Mouse (Mus musculus) ES-E14 (cell line): ENCODE data around the gene Ticrr. TPM values are rescaled to one million over a fixed set of nuclear protein-coding genes. Genes with fewer than 3 reads are reported as not detected.

Experiments used
- DNase-seq: peaks from one replicate; pipeline ENCODE4 v3.0.0-alpha.2; 2013; ENCODE audit warnings: low read depth, low spot score
- H3K27ac ChIP-seq: 2 replicates; pipeline ENCODE4 v1.5.1; 2012; ENCODE audit warnings: low read depth, mild to moderate bottlenecking, low read length, moderate library complexity, mixed read lengths; ENCODE audit not compliant: poor library complexity, insufficient read depth, severe bottlenecking
- H3K36me3 ChIP-seq: 2 replicates; pipeline ENCODE4 v1.6.1; 2012; ENCODE audit warnings: mild to moderate bottlenecking, low read length, moderate library complexity, mixed read lengths; ENCODE audit not compliant: control insufficient read depth, poor library complexity, insufficient read depth, severe bottlenecking
- H3K4me1 ChIP-seq, 2 experiments: fragments of 150-350 bp in 1 of 2; sonication (generic) in 1 of 2; 2 replicates each; pipeline ENCODE4 v1.6.1; 2012; ENCODE audit warnings: low read length in 2 of 2, mild to moderate bottlenecking in 1 of 2, mixed read lengths in 1 of 2; ENCODE audit not compliant: control insufficient read depth in 2 of 2, insufficient read depth in 2 of 2, poor library complexity in 1 of 2
- H3K4me3 ChIP-seq, 2 experiments: fragments of 150-350 bp in 1 of 2; sonication (generic) in 1 of 2; 2 replicates each; pipeline ENCODE4 v1.5.1; 2012; ENCODE audit warnings: low read length in 2 of 2, low read depth in 1 of 2, mild to moderate bottlenecking in 1 of 2, mixed read lengths in 1 of 2; ENCODE audit not compliant: insufficient read depth in 1 of 2, poor library complexity in 1 of 2, severe bottlenecking in 1 of 2
- H3K9ac ChIP-seq: 2 replicates; pipeline ENCODE4 v1.6.1; 2012; ENCODE audit warnings: low read depth, mild to moderate bottlenecking, low read length, mixed read lengths; ENCODE audit not compliant: poor library complexity, insufficient read depth, severe bottlenecking
- H3K9me3 ChIP-seq: fragments of 150-350 bp; sonication (generic); 2 replicates; pipeline ENCODE4 v1.6.1; 2012; ENCODE audit warnings: low read depth, mild to moderate bottlenecking, low read length; ENCODE audit not compliant: control insufficient read depth, insufficient read depth
- CHD2 ChIP-seq: IDR thresholded peaks from 2 replicates; pipeline ENCODE4 v1.6.1; 2014; ENCODE audit warnings: mild to moderate bottlenecking, low read depth, low read length, inconsistent platforms
- HCFC1 ChIP-seq: IDR thresholded peaks from 2 replicates; pipeline ENCODE4 v1.6.1; 2012; ENCODE audit warnings: low read length, inconsistent platforms, borderline replicate concordance; ENCODE audit not compliant: insufficient read depth
- MAFK ChIP-seq: IDR thresholded peaks from 2 replicates; pipeline ENCODE4 v1.6.1; 2014; ENCODE audit warnings: mild to moderate bottlenecking, low read depth, low read length, inconsistent platforms; ENCODE audit not compliant: insufficient read depth
- ZC3H11A ChIP-seq: IDR thresholded peaks from 2 replicates; pipeline ENCODE4 v1.6.1; 2012; ENCODE audit warnings: low read depth, mild to moderate bottlenecking, inconsistent platforms, low read length, borderline replicate concordance
- ZNF384 ChIP-seq: IDR thresholded peaks from 2 replicates; pipeline ENCODE4 v1.6.1; 2012; ENCODE audit warnings: low read depth, low read length, inconsistent platforms
- in situ Hi-C, 2 experiments: fragments of 600-800 bp; cut with MboI; formaldehyde crosslinking; loops; one replicate each; pipeline ENCODE4 v1.15.1; 2025; ENCODE audit warnings: low sequenced_read_pairs in 2 of 2, inconsistent platforms in 1 of 2; ENCODE audit not compliant: unreplicated experiment in 2 of 2
- total RNA-seq: library from RNA; depleted of rRNA; stranded (reverse); fragments of 300-350 nt; gene quantifications from 2 replicates; pipeline ENCODE4 v1.2.3, GENCODE M21; 2012

The Ticrr gene
- total RNA-seq, 1 experiment: 46.3 TPM

DNA sequence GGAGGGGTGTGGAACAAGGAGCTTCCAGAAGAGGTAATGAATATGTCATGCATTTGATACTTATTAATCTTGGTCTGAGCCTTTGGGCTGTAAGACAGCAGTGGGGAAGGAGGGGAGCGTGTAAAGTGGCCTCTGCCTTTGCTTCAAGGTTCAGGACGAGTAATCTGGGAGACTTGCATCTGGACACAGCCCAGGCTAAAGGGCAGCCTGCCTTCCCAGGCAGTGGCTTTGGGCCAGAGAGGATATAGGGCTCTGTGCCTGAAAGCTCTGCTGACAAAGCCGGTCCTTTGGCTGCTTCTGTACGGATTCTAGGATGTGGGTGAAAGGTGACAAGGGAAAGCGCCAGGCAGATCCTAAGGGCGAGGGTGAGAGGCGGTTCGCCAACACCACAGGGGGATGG is 74.6 kb downstream of the Ticrr start:
- no peak overlapping the region for H3K9ac ChIP-seq
- no peaks in the 10 kb centered on the region; a peak in 1 of 4 replicates for H3K4me1 ChIP-seq
- H3K36me3 ChIP-seq: peaks cover 6% of the 10 kb centered on the region; the same call in 1 of the 2 replicates
- H3K27ac ChIP-seq: no peak overlapping the region
- DNase-seq: no peak
- in situ Hi-C loops: no loop called here
- H3K9me3 ChIP-seq: no peaks in the 10 kb centered on the region
- TF ChIP-seq ZC3H11A (no peak), HCFC1 (no peak), CHD2 (no peak), ZNF384 (no peak), MAFK (no peak)
- no peak overlapping the region for H3K4me3 ChIP-seq

DNA sequence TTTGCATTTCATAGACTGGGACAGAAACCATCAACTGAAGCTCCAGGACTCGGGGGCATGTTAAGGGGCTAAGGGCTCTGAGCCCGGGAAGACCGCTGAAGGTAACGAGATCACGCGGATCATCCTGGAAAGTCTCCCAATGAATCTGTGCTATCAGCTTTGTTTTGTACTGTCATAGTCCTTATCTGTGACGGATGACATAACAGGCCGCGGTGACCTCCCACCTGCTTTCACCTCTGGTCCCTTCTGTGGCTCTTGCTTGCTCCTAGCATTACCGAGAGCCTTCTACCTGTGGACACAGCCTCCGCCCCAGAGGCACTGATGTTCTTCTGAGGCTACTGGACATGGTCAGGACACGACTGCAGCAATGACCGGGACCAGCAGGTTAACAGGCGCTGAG is 76.5 kb downstream of the Ticrr start:
- Histone ChIP-seq H3K27ac (no peak overlapping the region), H3K36me3 (peaks cover 6% of the 10 kb centered on the region; the same call in 1 of the 2 replicates), H3K4me3 (no peak overlapping the region), H3K4me1 (no peaks in the 10 kb centered on the region), H3K9ac (no peak overlapping the region), H3K9me3 (no peaks in the 10 kb centered on the region)
- TF ChIP-seq ZNF384 (no peak), ZC3H11A (no peak), MAFK (no peak), HCFC1 (no peak), CHD2 (no peak)
- DNase-seq: no peak
- in situ Hi-C loops: no loop called here

GRCm38 (mm10) chr7:79738913-79739312 is 78.9 kb downstream of the Ticrr start:
- DNase-seq: no peak

GRCm38 (mm10) chr7:79740279-79740678 is 80.3 kb downstream of the Ticrr start:
- TF ChIP-seq ZC3H11A (no peak), MAFK (no peak), ZNF384 (no peak), CHD2 (no peak), HCFC1 (no peak)
- in situ Hi-C loops: no loop called here
- H3K27ac ChIP-seq: no peak overlapping the region
- H3K9me3 ChIP-seq: no peaks in the 10 kb centered on the region
- no peak overlapping the region for H3K9ac ChIP-seq
- no peaks in the 10 kb centered on the region for H3K4me1 ChIP-seq
- H3K36me3 ChIP-seq: peaks cover 6% of the 10 kb centered on the region; the same call in 1 of the 2 replicates
- DNase-seq: no peak
- no peak overlapping the region for H3K4me3 ChIP-seq

More at GRCm38 (mm10) chr7:79738913-79739312, 78.9 kb downstream of the Ticrr start:
- H3K27ac ChIP-seq: no peak overlapping the region
- no peaks in the 10 kb centered on the region for H3K4me1 ChIP-seq
- peaks cover 6% of the 10 kb centered on the region; the same call in 1 of the 2 replicates for H3K36me3 ChIP-seq
- in situ Hi-C loops: no loop called here
- no peak overlapping the region for H3K4me3 ChIP-seq
- H3K9me3 ChIP-seq: no peaks in the 10 kb centered on the region
- no peak overlapping the region for H3K9ac ChIP-seq
- TF ChIP-seq CHD2: no peak
- TF ChIP-seq ZC3H11A: no peak
- TF ChIP-seq MAFK: no peak
- no peak for TF ChIP-seq ZNF384
- TF ChIP-seq HCFC1: no peak

- Histone ChIP-seq H3K27ac (no peak overlapping the region), H3K9me3 (no peaks in the 10 kb centered on the region), H3K4me3 (peak overlapping the region; percentile 90 to 93), H3K9ac (peak overlapping the region; percentile 84), H3K4me1 (no peaks in the 10 kb centered on the region), H3K36me3 (peaks cover 5% of the 10 kb centered on the region; the same call in 1 of the 2 replicates)
- DNase-seq: no peak
- in situ Hi-C loops: no loop called here
- no peak for TF ChIP-seq MAFK
- TF ChIP-seq ZC3H11A: no peak
These were observed 82.3 kb downstream of the Ticrr start for GRCm38 (mm10) chr7:79742277-79742658.
